Mouse (Mus musculus): ENCODE measurements around the gene Ddx27. TPM values are rescaled to one million over a fixed set of nuclear protein-coding genes. Genes with fewer than 3 reads are reported as not detected.

Ddx27 gene
- polyA plus RNA-seq, 1 experiment from 2014 or later, result 21.8 TPM

DNA sequence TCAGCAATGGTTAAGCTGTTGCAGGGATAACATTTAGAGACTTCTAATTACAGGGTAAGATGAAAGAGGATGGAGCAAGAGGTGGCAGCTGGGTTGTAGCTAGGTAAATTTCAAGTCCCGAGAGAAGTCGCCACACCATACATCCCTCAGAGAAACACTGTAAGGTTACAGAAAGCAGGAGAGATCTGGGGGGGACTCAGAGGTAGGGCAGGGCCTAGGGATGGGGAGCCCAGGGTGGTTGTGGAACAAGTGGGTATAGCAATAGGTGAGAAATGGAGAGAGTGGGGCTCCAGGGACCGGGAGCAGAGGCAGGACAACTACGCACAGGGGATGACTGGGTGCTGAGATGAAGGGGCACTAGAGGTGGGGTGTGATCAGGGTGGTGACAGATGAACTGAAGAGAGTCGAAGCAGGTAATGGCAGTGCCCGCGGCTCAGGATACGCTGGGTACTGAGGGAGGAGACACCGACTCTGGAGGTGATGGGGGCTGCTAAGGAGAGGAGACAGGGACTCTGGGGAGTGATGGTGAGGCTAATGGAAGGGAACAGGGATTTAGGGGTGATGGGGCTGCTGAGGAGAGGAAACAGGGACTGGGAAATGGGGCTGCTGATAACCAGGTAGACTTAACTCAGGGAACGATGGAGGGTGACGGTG, 46.5 kb downstream of the Ddx27 start:
- Histone ChIP-seq H3K36me3 (ENCODE audit: control insufficient read depth, insufficient read depth, low read length) (peaks cover 11% of the 10 kb centered on the region), H3K9ac (ENCODE audit: low read length) (peak overlapping the region; percentile 92), H3K4me3 (ENCODE audit: low read depth, low read length) (peak overlapping the region; percentile 80), H3K27ac (replicated peaks) (peak overlapping the region; percentile 96), H3K9me3 (ENCODE audit: control insufficient read depth, low read length) (no peaks in the 10 kb centered on the region), H3K4me1 (replicated peaks; ENCODE audit: control insufficient read depth, insufficient read depth) (peaks cover 6% of the 10 kb centered on the region; the same call in 1 of the 2 replicates), H3K4me2 (replicated peaks; ENCODE audit: low read depth) (peak overlapping the region; percentile 78), H3K27me3 (ENCODE audit: control insufficient read depth, insufficient read depth, low read length) (no peaks in the 10 kb centered on the region)
- DNase-seq (ENCODE audit: low spot score) (no peak), ATAC-seq (ENCODE audit: low FRiP score, low TSS enrichment) (no peak)
- 24% methylated on average over 11 of the region's 11 CpGs for WGBS
- TF ChIP-seq CTCF (IDR thresholded peaks at IDR 0.05; ENCODE audit: low read depth) (no peak), EP300 (optimal IDR thresholded peaks at IDR 0.05) (no peak)

DNA sequence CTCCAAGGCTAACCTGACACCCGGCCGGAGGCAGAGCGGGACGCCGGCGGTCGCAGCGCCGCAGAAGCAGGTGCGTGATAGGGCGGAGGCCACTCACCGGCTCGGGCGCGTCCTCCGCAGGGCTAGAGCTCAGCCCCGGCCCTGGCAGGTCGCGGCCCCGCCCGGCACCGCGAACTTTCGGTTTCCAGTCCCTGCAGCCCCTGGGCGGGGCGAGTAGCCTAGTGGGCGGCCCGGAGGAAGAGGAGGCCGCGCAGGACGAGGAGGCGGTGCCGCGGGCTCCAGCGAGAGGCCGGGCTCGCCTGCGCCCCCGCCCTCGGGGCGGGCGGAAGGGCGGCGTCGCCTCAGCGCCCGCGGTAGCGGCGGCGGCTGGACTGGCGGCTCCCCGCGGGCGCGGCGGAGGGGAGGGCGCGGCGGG, 47.5 kb downstream of the Ddx27 start:
- H3K27me3 ChIP-seq (ENCODE audit: control insufficient read depth, insufficient read depth, low read length), result no peaks in the 10 kb centered on the region
- peak overlapping the region; percentile 96 for H3K27ac ChIP-seq (replicated peaks)
- peaks cover 6% of the 10 kb centered on the region; the same call in 1 of the 2 replicates for H3K4me1 ChIP-seq (replicated peaks; ENCODE audit: control insufficient read depth, insufficient read depth)
- 0% methylated on average over 37 of the region's 60 CpGs for WGBS
- H3K36me3 ChIP-seq (ENCODE audit: control insufficient read depth, insufficient read depth, low read length), result peaks cover 4% of the 10 kb centered on the region
- peak overlapping the region; percentile 80 for H3K4me3 ChIP-seq (ENCODE audit: low read depth, low read length)
- H3K9ac ChIP-seq (ENCODE audit: low read length), result peak overlapping the region; percentile 92
- no peaks in the 10 kb centered on the region for H3K9me3 ChIP-seq (ENCODE audit: control insufficient read depth, low read length)
- H3K4me2 ChIP-seq (replicated peaks; ENCODE audit: low read depth), result peak overlapping the region; percentile 78
- DNase-seq (ENCODE audit: low spot score) (peak; percentile 97), ATAC-seq (ENCODE audit: low FRiP score, low TSS enrichment) (peak; percentile 95)
- TF ChIP-seq EP300 (optimal IDR thresholded peaks at IDR 0.05) (no peak), CTCF (IDR thresholded peaks at IDR 0.05; ENCODE audit: low read depth) (no peak)

DNA sequence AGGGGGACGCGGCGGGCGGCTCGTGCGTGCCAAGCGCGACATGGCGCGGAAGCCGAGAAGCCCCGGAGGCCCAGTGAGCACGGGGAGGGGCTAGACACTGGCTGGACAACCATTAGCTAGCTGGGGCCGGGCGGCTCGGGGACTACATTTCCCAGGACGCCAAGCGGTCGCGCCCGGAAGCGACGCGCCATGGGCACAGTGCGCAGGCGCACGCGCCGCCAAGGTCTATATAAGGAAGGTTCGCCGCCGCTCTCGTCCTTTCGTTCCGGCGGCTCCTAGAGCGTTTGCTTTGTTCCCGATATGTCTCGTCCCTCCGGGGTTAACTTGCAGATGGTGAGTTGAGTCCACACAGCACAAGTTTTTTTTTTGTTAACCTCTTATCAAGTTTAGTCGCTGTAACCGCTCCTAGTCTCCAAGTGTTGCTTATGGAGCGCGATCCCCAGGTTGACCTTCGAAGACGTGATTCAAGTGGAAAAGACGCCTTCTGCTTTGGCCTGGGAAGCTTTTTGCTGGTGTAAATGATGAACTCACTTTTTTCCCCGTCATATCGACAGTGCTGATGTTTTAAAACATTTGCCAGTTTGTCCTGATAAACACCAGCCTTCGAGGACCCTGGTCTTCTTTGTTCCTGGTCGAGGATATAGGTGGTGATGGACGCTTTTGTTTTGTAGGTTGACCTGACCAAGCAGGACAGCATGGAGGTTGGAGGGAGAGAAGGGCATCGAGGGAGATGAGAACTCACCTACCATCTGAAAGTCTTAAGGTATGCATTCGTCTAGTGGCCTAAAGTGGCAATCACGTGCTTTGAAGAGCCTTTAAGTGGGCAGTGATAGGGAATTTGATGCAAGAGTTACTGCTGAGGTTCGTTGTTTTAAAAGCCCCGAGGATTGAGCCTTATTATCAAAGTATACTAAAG, 48.2 kb downstream of the Ddx27 start, which contains the start of gene Znfx1:
Gene Znfx1 (minus strand): TSS at position 51 of the 916 bp plus-strand sequence.
- Histone ChIP-seq H3K9ac (ENCODE audit: low read length) (peak within 1 kb of the TSS; percentile 92), H3K36me3 (ENCODE audit: control insufficient read depth, insufficient read depth, low read length) (no peaks in the 10 kb centered on the region; the same call in none of the 2 replicates), H3K27me3 (ENCODE audit: control insufficient read depth, insufficient read depth, low read length) (no peaks in the 10 kb centered on the region), H3K9me3 (ENCODE audit: control insufficient read depth, low read length) (no peaks in the 10 kb centered on the region), H3K27ac (replicated peaks) (peak within 1 kb of the TSS; percentile 96), H3K4me2 (replicated peaks; ENCODE audit: low read depth) (peak within 1 kb of the TSS; percentile 80), H3K4me3 (ENCODE audit: low read depth, low read length) (peak within 1 kb of the TSS; percentile 80), H3K4me1 (replicated peaks; ENCODE audit: control insufficient read depth, insufficient read depth) (peaks cover 6% of the 10 kb centered on the region; the same call in 1 of the 2 replicates)
- peak; percentile 95 for ATAC-seq (ENCODE audit: low FRiP score, low TSS enrichment)
- WGBS, result under 1% methylated on average over 54 of the region's 57 CpGs
- no peak for TF ChIP-seq EP300 (optimal IDR thresholded peaks at IDR 0.05)
- TF ChIP-seq CTCF (IDR thresholded peaks at IDR 0.05; ENCODE audit: low read depth), result peak; percentile 30; the same call in 1 of the 2 replicates
- peak; percentile 95 for DNase-seq (ENCODE audit: low spot score)

- no peaks in the 10 kb centered on the region for H3K9me3 ChIP-seq (ENCODE audit: control insufficient read depth, low read length)
- H3K4me2 ChIP-seq (replicated peaks; ENCODE audit: low read depth), result peak overlapping the region; percentile 80
- no peak for ATAC-seq (ENCODE audit: low FRiP score, low TSS enrichment)
Observed at GRCm38 (mm10) chr2:167063906-167064496, 49.0 kb downstream of the Ddx27 start.

GRCm38 (mm10) chr2:167064601-167065295, 49.8 kb downstream of the Ddx27 start:
- Histone ChIP-seq H3K27ac (replicated peaks) (no peak overlapping the region), H3K27me3 (ENCODE audit: control insufficient read depth, insufficient read depth, low read length) (no peaks in the 10 kb centered on the region), H3K4me3 (ENCODE audit: low read depth, low read length) (peak overlapping the region; percentile 80; the same call in 1 of the 2 replicates), H3K9ac (ENCODE audit: low read length) (peak overlapping the region; percentile 38; the same call in 1 of the 2 replicates), H3K4me1 (replicated peaks; ENCODE audit: control insufficient read depth, insufficient read depth) (peaks cover 6% of the 10 kb centered on the region; the same call in 1 of the 2 replicates), H3K36me3 (ENCODE audit: control insufficient read depth, insufficient read depth, low read length) (no peaks in the 10 kb centered on the region; the same call in none of the 2 replicates), H3K4me2 (replicated peaks; ENCODE audit: low read depth) (peak overlapping the region; percentile 80), H3K9me3 (ENCODE audit: control insufficient read depth, low read length) (no peaks in the 10 kb centered on the region)
- TF ChIP-seq CTCF (IDR thresholded peaks at IDR 0.05; ENCODE audit: low read depth) (no peak), EP300 (optimal IDR thresholded peaks at IDR 0.05) (no peak)
- no peak for ATAC-seq (ENCODE audit: low FRiP score, low TSS enrichment)
- WGBS, result 11% methylated on average over 9 of the region's 9 CpGs
- DNase-seq (ENCODE audit: low spot score), result no peak

More at GRCm38 (mm10) chr2:167063906-167064496, 49.0 kb downstream of the Ddx27 start:
- Histone ChIP-seq H3K36me3 (ENCODE audit: control insufficient read depth, insufficient read depth, low read length) (no peaks in the 10 kb centered on the region; the same call in none of the 2 replicates), H3K4me1 (replicated peaks; ENCODE audit: control insufficient read depth, insufficient read depth) (peaks cover 6% of the 10 kb centered on the region; the same call in 1 of the 2 replicates), H3K27ac (replicated peaks) (peak overlapping the region; percentile 96; the same call in 1 of the 2 replicates), H3K4me3 (ENCODE audit: low read depth, low read length) (peak overlapping the region; percentile 80), H3K27me3 (ENCODE audit: control insufficient read depth, insufficient read depth, low read length) (no peaks in the 10 kb centered on the region), H3K9ac (ENCODE audit: low read length) (peak overlapping the region; percentile 92; the same call in 1 of the 2 replicates)
- 1% methylated on average over 7 of the region's 7 CpGs for WGBS
- DNase-seq (ENCODE audit: low spot score), result no peak
- peak; percentile 36 for TF ChIP-seq CTCF (IDR thresholded peaks at IDR 0.05; ENCODE audit: low read depth)
- no peak for TF ChIP-seq EP300 (optimal IDR thresholded peaks at IDR 0.05)

All from stomach, postnatal 0 days (tissue).